Mouse (Mus musculus) intestine, embryonic 16.5 days (tissue): ENCODE measurements around the gene Kcne1. TPM values are rescaled to one million over a fixed set of nuclear protein-coding genes. Genes with fewer than 3 reads are reported as not detected.

ENCODE experiments used
- ATAC-seq: fragments of 200-750 bp; cut with Nextera tagmentation; 2 replicates; pipeline ENCODE4 v1.8.0; 2017; ENCODE audit warnings: moderate TSS enrichment, moderate library complexity
- H3K27ac ChIP-seq: fragments of 300-500 bp; sonication (generic); 2 replicates; pipeline ENCODE4 v1.5.1; 2014; ENCODE audit warnings: mild to moderate bottlenecking, low read length
- H3K27me3 ChIP-seq: fragments of 300-500 bp; sonication (generic); replicated peaks from 2 replicates; pipeline ENCODE4 v1.6.1; 2014; ENCODE audit warnings: low read length, control low read depth, mixed read lengths; ENCODE audit not compliant: control insufficient read depth, insufficient read depth
- H3K36me3 ChIP-seq: fragments of 300-500 bp; sonication (generic); 2 replicates; pipeline ENCODE4 v1.6.1; 2014; ENCODE audit warnings: low read length, control low read depth; ENCODE audit not compliant: control insufficient read depth, insufficient read depth
- H3K4me1 ChIP-seq: fragments of 300-500 bp; sonication (generic); 2 replicates; pipeline ENCODE4 v1.6.1; 2014; ENCODE audit warnings: low read length, control low read depth, mixed read lengths; ENCODE audit not compliant: control insufficient read depth, insufficient read depth
- H3K4me2 ChIP-seq: fragments of 300-500 bp; sonication (generic); 2 replicates; pipeline ENCODE4 v1.6.1; 2014; ENCODE audit warnings: low read depth, low read length, control low read depth
- H3K4me3 ChIP-seq: fragments of 300-500 bp; sonication (generic); 2 replicates; pipeline ENCODE4 v1.5.1; 2014; ENCODE audit warnings: mild to moderate bottlenecking, low read length
- H3K9ac ChIP-seq: fragments of 300-500 bp; sonication (generic); 2 replicates; pipeline ENCODE4 v1.6.1; 2014; ENCODE audit warnings: low read depth, low read length
- H3K9me3 ChIP-seq: fragments of 300-500 bp; sonication (generic); 2 replicates; pipeline ENCODE4 v1.6.1; 2016; ENCODE audit warnings: low read length, control low read depth; ENCODE audit not compliant: control insufficient read depth
- WGBS: fragments of 180-500 bp; shearing (Covaris S2); extraction: QIAGEN DNeasy Blood & Tissue Kit; methylation state at CpG from one replicate; pipeline ENCODE4 v1.1.7; 2014; 5-methylcytosine and 5-hydroxymethylcytosine counted together
- polyA plus RNA-seq: library from polyadenylated mRNA; unstranded; fragments of >200 nt; fragmentation: Nextera tagmentation; extraction: Ambion mirVana; gene quantifications from 2 replicates; pipeline ENCODE4 v1.2.1, GENCODE M21; 2015

Gene Kcne1
- polyA plus RNA-seq, 1 experiment from 2014 or later = not detected

DNA sequence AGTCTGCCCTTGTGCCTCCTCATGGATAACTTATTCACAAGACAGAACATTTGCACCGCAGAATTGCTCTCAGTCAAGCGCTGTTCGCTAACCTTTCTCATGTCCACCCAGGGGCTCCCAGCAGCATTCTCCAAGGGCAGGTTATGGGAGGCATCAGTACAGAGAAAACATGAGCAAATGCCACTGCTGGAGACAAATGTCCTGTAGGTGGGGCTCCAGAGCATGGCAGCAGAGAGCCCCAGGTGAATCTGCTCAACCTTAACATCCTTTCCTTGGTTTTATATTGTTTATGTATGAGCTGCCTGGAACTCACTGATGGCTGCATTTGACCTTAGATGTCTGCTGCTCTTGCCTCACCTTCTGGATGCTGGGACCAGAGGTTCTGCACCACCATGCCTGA, 34.5 kb upstream of the Kcne1 start:
- WGBS = 93% methylated on average over 3 of the region's 3 CpGs
- peaks cover 11% of the 10 kb centered on the region for H3K36me3 ChIP-seq

GRCm38 (mm10) chr16:92387692-92388091, 28.4 kb upstream of the Kcne1 start:
- H3K36me3 ChIP-seq = no peaks in the 10 kb centered on the region
- no peak overlapping the region for H3K4me2 ChIP-seq
- WGBS = 74% methylated on average over 10 of the region's 10 CpGs
- H3K9ac ChIP-seq = no peak overlapping the region
- no peaks in the 10 kb centered on the region for H3K4me1 ChIP-seq
- no peak overlapping the region for H3K27ac ChIP-seq
- ATAC-seq = no peak
- no peaks in the 10 kb centered on the region for H3K9me3 ChIP-seq
- H3K27me3 ChIP-seq = no peaks in the 10 kb centered on the region
- no peak overlapping the region for H3K4me3 ChIP-seq

More for the DNA sequence above, 34.5 kb upstream of the Kcne1 start:
- Histone ChIP-seq H3K27me3 (no peaks in the 10 kb centered on the region), H3K4me1 (peaks cover 17% of the 10 kb centered on the region), H3K27ac (no peak overlapping the region), H3K4me2 (no peak overlapping the region), H3K9ac (no peak overlapping the region), H3K4me3 (no peak overlapping the region), H3K9me3 (no peaks in the 10 kb centered on the region)
- ATAC-seq = no peak

DNA sequence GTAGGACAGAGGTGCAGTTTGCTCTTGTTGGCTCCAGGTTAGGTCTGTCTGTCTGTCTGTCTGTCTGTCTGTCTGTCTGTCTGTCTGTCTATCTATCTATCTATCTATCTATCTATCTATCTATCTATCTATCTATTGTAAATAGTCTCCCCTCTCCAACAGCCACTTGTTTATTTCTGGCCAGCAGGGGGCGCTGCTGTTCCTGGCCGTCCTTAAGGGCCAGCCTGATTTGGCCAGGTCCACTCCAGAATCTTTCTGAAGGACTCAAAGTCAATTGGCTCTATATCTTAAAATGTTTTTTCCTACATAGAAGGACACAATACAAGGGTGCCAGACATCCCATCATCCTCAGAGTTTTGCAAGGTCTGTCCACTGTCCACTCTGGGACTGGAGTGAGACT, 25.8 kb upstream of the Kcne1 start:
- no peaks in the 10 kb centered on the region for H3K4me1 ChIP-seq
- H3K4me2 ChIP-seq = no peak overlapping the region
- ATAC-seq = no peak
- no peaks in the 10 kb centered on the region for H3K36me3 ChIP-seq
- H3K27me3 ChIP-seq = no peaks in the 10 kb centered on the region
- no peaks in the 10 kb centered on the region for H3K9me3 ChIP-seq
- 0% methylated on average over 2 of the region's 2 CpGs for WGBS
- H3K9ac ChIP-seq = no peak overlapping the region
- no peak overlapping the region for H3K27ac ChIP-seq
- no peak overlapping the region for H3K4me3 ChIP-seq

DNA sequence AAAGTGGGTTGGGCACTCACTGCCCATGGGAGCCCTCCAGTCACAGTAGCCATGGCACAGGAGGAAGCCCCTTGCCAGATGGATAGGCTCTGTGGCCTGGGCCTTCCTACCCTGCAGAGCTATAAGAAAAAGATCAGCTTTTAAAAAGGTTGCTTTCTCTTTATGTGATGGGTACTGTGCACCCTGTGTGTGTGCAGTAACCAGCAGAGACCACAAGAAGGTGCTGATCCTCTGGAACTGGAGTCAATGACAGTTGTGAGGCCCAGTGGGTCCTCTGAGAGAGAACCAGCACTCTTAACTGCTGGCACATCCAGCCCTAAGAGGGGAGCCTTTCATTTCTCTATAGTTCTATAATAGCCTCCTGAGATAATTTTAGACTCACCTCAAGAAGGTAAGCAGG, 24.1 kb upstream of the Kcne1 start:
- Histone ChIP-seq H3K36me3 (no peaks in the 10 kb centered on the region), H3K9me3 (no peaks in the 10 kb centered on the region), H3K4me1 (no peaks in the 10 kb centered on the region), H3K4me3 (no peak overlapping the region), H3K27me3 (no peaks in the 10 kb centered on the region), H3K9ac (no peak overlapping the region), H3K27ac (no peak overlapping the region), H3K4me2 (no peak overlapping the region)
- ATAC-seq = no peak

- 52% methylated on average over 6 of the region's 6 CpGs for WGBS
- Histone ChIP-seq H3K36me3 (no peaks in the 10 kb centered on the region), H3K4me3 (no peak overlapping the region), H3K4me1 (no peaks in the 10 kb centered on the region), H3K4me2 (no peak overlapping the region), H3K9ac (no peak overlapping the region), H3K27me3 (no peaks in the 10 kb centered on the region), H3K27ac (no peak overlapping the region), H3K9me3 (no peaks in the 10 kb centered on the region)
- no peak for ATAC-seq
These were observed 23.2 kb upstream of the Kcne1 start for GRCm38 (mm10) chr16:92382508-92382907.

DNA sequence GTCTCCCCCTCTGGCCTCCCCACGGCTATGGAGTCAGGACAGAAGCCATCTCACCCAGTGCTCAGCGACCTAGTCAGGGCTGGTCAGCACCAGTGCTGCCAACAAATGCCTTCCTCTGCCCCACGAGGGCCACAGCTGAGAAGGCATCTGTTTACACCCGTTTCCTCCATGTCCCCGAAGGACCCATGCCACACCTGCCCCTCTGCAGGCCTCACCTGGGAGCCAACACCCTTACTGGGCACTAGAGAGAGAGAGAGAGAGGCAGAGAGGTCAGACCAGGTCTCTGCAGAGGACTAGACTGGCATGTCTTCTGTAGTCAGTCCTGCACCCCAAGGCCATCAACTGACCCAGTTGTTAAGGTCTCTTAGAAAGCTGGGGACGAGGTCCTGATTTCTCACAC, 21.8 kb upstream of the Kcne1 start:
- WGBS = 71% methylated on average over 6 of the region's 6 CpGs

GRCm38 (mm10) chr16:92376976-92377375, 17.7 kb upstream of the Kcne1 start:
- no peaks in the 10 kb centered on the region for H3K36me3 ChIP-seq
- H3K27me3 ChIP-seq = no peaks in the 10 kb centered on the region
- H3K4me1 ChIP-seq = no peaks in the 10 kb centered on the region
- no peak overlapping the region for H3K4me3 ChIP-seq
- H3K9me3 ChIP-seq = no peaks in the 10 kb centered on the region
- no peak for ATAC-seq
- H3K27ac ChIP-seq = no peak overlapping the region
- no peak overlapping the region for H3K4me2 ChIP-seq
- 90% methylated on average over 6 of the region's 6 CpGs for WGBS
- H3K9ac ChIP-seq = no peak overlapping the region

More for the DNA sequence above, 21.8 kb upstream of the Kcne1 start:
- H3K9ac ChIP-seq = no peak overlapping the region
- H3K4me2 ChIP-seq = no peak overlapping the region
- no peaks in the 10 kb centered on the region for H3K36me3 ChIP-seq
- no peak overlapping the region for H3K27ac ChIP-seq
- no peaks in the 10 kb centered on the region for H3K27me3 ChIP-seq
- no peaks in the 10 kb centered on the region for H3K9me3 ChIP-seq
- H3K4me3 ChIP-seq = no peak overlapping the region
- no peak for ATAC-seq
- H3K4me1 ChIP-seq = no peaks in the 10 kb centered on the region

DNA sequence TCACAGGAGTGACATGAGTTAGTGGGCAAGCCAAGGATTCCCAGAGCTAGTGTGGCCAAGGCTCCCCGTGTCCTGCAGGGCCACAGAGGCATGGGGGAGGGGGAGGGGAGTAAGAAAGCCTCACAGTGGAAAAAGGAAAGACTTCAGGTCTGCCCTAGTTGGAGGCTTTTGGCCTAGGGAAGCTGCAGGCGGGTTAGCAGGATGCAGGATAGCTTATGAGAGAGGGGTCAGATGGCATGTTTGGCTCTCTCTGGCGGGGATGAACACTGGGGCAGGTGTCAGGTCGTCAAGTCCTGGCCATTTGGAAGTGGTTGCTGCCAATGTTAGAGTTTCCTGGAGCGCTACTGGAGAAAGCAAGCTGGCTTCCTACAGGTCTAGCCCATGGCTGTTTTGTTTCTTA, 12.4 kb upstream of the Kcne1 start:
- no peak overlapping the region for H3K27ac ChIP-seq
- no peaks in the 10 kb centered on the region for H3K9me3 ChIP-seq
- no peak overlapping the region for H3K4me3 ChIP-seq
- no peaks in the 10 kb centered on the region for H3K36me3 ChIP-seq
- H3K27me3 ChIP-seq = no peaks in the 10 kb centered on the region; the same call in 1 of the 2 replicates
- H3K4me2 ChIP-seq = no peak overlapping the region
- no peak for ATAC-seq
- H3K9ac ChIP-seq = no peak overlapping the region
- WGBS = 54% methylated on average over 5 of the region's 5 CpGs
- H3K4me1 ChIP-seq = no peaks in the 10 kb centered on the region

DNA sequence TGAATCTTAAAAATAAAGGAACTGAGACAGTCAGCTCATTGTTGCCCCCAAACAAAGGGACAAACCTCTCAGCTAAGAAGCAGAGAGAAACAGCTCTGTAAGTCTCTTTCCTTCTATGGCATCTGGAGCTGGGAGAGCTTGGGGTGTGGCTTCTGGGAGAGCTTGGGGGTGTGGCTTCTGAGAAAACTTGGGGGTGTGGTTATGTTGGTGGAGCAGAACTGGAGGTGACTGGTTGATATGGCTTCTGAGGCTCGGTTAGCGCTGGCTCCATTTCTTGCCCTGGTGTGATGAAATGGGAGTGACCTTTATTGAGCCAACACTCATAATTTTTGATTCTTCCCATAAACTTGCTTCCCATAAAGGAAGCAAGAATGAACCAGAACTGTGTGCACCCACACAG, 10.0 kb upstream of the Kcne1 start:
- H3K4me2 ChIP-seq = no peak overlapping the region
- WGBS = 26% methylated on average over 2 of the region's 2 CpGs
- H3K4me3 ChIP-seq = no peak overlapping the region
- no peak overlapping the region for H3K27ac ChIP-seq
- peak; percentile 89 for ATAC-seq
- no peaks in the 10 kb centered on the region for H3K9me3 ChIP-seq
- H3K4me1 ChIP-seq = no peaks in the 10 kb centered on the region
- no peaks in the 10 kb centered on the region; the same call in 1 of the 2 replicates for H3K27me3 ChIP-seq
- no peaks in the 10 kb centered on the region for H3K36me3 ChIP-seq
- H3K9ac ChIP-seq = no peak overlapping the region

- Histone ChIP-seq H3K27ac (no peak overlapping the region), H3K4me1 (no peaks in the 10 kb centered on the region), H3K9me3 (no peaks in the 10 kb centered on the region), H3K36me3 (no peaks in the 10 kb centered on the region), H3K27me3 (no peaks in the 10 kb centered on the region), H3K4me2 (no peak overlapping the region), H3K4me3 (no peak overlapping the region), H3K9ac (no peak overlapping the region)
- WGBS = 50% methylated on average over 7 of the region's 7 CpGs
- no peak for ATAC-seq
These were observed 6.2 kb upstream of the Kcne1 start for GRCm38 (mm10) chr16:92365477-92365876.
